Mouse (Mus musculus): ENCODE measurements around the gene Fhad1.

Fhad1 gene

DNA sequence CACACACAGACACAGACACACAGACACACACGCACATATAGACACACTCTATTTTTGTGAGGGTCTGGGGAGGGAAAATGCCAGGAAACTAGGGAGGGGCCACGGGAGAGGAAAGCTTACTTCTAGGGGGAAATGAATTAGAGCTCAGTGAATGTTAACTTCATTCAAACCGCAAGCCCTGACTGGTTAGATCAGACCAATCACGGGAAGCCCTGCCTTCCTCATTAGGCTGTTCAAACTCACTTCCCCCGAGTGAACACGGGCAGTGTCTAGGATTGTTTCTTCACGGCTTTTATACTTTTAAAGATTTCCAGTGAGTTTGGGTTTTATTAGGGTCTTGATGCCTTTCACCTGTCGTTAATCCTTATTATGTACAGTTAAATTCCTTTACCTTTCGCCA lies 37.5 kb downstream of the Fhad1 start:
- no peak for DNase-seq (ENCODE audit: low spot score in 2 of 2)

DNA sequence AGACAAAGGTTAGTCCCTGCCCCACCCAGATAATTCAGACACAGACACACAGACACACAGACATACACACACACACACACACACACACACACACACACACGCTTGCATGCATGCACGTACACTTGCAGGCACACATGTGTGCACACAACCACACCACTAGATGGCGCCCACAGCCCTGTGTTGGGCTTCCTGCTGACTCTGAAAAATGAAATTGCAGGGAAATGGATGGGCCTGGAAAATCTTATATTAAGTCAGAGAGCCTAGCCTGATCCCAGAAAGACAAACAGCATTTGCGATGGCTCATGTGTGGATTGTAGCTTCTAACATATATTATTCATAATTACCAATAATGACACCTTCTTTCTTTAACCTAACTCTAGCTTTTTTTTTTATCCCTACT lies 38.7 kb downstream of the Fhad1 start:
- DNase-seq (ENCODE audit: low spot score in 2 of 2): no peak

DNA sequence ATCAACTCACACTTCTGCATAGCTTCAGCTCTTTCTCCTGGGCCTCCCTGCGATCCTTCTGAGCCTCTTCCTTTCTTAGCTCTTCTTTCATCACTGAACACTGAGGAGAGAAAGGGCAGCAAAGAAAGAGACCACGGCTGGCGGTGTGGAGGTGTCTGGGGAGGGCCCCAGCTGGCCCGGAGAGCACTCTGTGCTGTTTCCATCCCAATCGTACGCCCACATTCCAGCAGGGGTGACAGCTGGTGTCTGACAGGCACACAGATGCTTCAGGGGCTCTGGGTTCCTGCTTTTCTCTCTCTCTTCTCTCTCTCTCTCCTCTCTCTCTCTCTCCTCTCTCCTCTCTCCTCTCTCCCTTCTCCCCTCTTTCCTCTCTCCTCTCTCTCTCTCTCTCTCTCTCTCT lies 50.3 kb downstream of the Fhad1 start:
- no peak for DNase-seq (ENCODE audit: low spot score in 2 of 2)

DNA sequence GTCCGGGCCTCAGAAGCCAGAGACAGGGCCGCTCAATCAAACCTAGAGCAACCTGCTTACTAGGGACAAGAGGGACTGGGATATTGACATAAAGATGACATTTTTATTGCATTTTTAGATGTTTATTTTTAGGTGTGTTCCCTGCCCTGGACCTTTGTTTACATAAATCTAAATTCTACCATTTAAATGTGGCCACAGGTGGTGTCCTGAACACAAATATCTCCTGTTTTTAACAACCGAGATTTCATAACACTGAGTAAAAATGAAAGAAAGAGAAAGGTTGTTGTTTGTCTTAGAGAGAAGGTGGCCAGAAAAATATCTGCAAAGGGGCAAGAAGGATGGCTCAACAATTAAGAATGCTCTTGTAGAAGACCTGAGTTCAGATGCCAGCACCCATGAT lies 51.0 kb downstream of the Fhad1 start:
- no peak for DNase-seq (ENCODE audit: low spot score in 2 of 2)

DNA sequence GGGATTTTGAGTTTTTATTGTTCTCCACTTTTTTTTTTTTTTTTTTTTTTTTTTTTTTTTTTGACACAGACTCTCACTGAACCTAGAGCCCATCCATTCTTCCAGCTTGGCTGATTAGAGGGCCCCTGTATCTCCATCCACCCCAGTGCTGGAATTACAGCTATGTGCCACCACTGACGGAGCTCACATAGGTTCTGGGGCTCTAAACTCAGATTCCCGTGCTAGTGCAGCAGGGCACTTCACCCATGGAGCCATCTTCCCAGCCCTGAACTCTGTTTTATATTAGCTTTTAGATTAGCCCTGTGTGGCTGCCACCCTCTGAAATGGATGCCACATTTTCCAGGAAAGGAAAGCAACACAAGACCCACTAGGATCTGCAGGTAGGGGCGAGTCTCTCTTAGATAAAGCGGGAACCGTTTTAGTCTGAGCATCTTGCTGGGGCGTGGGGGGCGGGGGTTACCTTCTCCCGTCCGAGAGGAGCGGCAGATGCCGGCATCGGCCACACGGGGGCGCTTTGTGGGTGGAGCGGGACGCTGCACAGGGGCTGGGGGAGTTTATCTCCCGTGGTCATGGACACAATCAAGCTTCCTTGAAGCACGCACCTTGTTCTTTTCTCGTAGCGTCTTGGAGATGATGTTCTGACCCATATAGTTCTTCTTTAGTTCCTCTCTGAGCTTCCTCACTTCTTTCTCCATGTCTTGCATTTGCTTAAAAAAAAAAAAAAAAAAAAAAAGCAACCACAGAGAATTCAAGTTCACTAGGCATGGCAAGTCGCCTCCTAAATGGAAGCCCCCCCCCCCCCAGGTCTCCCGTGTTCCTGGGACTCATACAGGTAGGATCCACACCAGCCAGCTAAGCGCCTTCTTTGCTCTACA lies 51.8 kb downstream of the Fhad1 start:
- DNase-seq (ENCODE audit: low spot score in 2 of 2): peak; percentile 52 to 86

DNA sequence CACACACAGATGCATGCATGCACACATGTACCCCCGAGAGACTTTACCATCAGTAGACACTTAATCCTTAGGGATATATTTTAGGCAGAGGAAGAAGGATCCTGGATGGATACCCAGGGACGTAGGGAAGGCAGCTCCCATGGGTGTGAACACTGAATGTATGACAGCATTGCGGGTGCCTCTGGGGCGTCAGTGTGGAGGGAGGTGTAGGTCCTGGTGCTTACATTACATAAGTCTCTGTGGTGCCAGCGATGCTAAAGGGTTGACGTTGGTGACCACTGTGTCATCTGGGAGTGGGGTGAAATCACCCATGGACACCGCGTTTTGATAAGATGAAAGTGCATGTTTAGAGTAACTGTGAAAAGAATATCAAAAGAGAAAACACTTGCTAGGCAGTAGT lies 54.8 kb downstream of the Fhad1 start:
- DNase-seq (ENCODE audit: low spot score in 2 of 2): no peak

DNA sequence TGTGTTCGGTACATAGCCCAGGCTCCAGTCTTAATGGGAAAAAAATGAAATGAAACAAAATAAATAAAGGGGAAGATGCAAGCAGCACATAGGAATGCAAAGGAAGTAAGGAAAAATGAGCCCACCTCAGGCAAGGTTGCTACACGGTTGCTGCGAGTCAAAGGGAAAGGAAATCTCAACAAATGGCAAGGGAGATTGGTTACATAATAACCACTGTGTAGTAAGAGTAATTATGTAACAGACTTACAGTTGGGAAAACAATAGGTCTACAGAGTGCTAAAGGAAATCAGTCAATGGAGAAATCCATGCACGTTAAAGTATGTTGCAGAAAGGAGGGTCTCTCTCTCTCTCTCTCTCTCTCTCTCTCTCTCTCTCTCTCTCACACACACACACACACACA lies 55.3 kb downstream of the Fhad1 start:
- DNase-seq (ENCODE audit: low spot score in 2 of 2): no peak

DNA sequence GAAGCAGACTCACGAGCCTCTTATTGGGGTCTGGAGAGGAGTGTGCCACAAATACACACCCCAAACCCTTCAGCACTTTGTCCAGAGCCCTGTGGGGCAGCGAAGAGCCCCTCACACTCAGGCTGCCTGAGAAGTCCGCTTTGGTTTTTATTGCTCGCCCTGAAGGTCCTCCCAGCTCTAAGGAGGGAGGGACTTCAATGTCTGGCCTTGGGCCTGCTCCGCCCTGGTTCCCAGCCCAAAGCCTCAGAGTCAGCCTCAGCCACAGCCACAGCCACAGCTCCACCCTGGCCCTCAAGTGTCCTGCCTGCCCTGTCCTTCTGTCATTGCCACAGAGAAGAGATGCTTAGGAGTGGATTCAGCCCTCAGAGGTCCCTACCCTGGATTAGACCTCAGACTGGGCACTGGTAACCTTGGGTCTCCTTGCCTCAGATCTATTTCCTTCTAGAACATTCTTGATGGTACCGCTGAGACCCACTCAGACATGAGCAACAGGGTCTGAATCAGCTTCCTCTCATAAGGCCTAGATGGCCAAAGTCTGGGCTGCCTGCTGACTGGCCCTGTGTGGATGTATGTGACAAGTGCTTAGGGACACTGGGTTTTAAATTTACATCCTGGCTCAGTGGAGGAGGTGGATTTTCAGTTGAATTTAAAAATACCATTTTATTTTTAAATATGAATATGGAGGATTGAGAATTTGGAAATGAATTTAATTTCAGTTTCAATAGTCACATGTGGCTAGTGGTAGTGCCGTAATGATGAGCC lies 56.1 kb downstream of the Fhad1 start:
- no peak for DNase-seq (ENCODE audit: low spot score in 2 of 2)

DNA sequence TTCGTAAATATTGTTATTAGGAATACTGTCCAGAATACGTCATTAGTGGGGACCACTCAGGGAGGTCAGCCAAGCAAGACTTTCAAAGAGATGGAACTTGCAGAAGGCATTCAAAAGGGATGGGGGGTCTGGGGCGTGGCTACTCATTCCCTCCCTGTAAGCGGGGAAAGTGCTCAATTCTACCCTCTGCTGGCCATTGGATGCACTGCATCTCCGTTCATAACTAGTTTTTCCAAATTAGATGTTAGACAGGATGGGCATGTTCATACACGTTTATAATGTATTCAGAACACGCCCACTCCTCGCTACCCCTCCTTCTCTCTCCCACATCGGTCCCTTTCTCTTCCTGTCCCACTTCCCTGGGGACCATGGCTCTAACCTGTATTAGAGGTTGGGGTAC lies 56.7 kb downstream of the Fhad1 start:
- DNase-seq (ENCODE audit: low spot score in 2 of 2): peak; percentile 60 to 84

DNA sequence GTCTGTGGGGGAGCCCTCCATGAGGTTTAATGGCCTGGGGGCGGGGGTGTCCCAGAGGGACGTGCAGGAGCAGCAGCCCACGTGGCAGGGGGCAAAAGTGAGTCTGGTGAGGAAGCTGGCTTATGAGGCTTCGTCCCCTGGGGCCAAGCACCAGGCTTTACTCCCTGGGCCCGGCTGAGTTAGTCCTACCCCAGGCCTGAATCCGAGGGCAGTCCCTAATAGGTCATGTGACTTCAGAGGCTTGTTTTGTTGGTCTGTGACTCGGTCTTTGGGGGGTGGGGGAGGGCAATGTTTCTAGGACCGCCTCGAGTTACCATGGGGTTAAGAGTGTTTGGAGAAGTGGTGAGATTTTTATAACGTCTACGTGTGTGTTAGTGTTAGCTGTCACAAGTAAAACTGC lies 57.1 kb downstream of the Fhad1 start:
- no peak for DNase-seq (ENCODE audit: low spot score in 2 of 2)

DNA sequence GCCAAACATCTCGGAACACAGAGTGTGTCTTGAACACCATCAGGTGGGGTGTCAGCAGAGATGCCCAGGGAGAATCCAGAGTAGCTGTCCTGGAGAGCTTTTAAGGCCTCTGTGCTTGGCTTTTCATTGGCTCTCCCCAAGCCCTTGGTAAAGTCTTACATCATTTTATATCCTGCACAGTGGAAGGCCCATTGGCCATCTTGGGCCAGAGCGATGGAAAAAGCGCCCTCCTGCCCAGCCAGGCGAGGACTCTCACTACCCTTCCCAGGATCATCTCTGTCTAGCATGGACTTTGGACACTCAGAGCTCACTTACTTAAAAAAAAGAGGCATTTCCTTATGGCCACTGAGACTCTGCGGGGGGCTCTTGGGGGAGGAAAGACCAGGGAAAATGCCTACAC lies 58.0 kb downstream of the Fhad1 start:
- no peak for DNase-seq (ENCODE audit: low spot score in 2 of 2)

DNA sequence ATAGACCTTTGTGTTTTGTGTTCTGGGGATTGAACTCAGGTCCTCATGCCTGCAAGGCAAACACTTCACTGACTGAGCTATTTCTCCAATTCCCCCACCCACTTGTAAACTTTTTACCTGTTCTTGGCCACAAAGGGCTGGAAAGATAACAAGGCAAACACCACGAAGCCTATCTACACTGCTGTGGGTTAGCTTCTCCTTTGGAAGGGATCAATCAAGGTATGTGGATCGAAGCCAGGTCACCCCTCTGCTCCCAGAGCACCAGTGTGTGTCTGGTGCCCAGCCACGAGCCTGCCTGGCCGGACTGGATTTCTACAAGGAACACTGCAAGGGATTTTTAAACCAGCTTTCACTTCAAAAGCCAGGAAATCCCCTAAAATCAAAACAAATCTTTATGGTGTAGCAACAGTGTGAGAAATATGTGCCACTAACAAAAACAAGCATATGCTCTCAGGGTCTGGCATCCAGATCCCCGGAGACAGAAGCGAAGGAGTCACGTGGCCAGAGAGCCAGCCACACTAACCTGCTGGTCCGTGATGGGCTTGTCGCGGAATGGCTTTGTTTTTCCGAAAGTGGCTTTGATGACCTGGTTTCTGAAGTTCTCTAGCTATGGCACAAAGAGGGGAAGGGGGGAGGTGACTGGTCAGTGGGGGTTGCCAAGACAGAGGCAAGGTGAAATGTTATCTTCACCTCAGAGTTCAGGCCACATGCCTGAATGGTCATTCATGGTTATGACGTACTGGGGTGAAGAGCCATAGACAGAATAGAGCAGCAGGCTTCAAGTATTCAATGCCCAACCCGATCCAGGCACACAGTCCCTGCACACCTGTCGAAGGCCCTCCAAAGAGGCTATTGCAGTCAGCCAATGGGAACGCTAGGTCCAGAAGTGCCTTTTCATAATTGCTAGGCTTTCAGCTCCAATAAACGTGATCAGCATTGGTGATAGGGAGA lies 59.8 kb downstream of the Fhad1 start:
- no peak for DNase-seq (ENCODE audit: low spot score in 2 of 2)

DNA sequence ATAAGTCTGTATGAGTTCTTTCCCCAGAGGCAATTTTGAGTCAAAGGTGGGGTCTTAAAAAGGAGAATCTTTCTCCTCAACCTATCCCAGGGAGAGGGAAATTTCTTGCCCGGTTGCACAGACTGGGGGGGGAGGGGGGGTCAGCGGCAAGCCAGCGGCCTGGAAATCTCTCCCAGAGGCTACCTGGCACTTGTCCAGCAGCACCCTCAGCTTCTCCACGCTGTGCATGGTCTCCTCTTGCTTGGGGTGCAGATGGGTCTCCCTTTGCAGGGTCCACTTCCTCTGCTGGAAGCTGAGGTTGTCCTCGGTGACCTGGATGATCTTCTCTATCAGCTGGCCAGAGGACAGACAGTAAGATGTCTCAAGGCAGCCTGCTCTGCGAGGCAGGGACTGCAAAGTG lies 61.0 kb downstream of the Fhad1 start:
- DNase-seq (ENCODE audit: low spot score in 2 of 2): no peak

DNA sequence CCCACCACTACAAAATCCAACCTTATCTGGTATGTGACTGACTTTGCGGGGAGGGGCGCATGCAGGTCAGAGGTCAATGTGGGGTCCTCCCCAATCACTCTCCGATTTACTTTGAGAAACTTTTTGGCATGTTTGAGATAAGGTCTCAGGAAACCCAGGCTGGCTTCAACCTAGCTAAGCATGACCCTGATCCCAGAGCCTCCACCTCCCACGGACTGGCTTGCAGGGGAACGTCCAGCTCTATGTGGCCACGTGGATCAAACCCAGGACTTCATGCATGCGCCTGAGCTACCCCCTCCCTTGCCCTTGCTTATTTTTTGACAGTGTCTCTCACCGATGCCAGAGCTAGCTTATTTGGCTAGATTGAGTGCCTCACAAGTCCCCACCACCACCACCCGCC lies 61.6 kb downstream of the Fhad1 start:
- DNase-seq (ENCODE audit: low spot score in 2 of 2): no peak

DNA sequence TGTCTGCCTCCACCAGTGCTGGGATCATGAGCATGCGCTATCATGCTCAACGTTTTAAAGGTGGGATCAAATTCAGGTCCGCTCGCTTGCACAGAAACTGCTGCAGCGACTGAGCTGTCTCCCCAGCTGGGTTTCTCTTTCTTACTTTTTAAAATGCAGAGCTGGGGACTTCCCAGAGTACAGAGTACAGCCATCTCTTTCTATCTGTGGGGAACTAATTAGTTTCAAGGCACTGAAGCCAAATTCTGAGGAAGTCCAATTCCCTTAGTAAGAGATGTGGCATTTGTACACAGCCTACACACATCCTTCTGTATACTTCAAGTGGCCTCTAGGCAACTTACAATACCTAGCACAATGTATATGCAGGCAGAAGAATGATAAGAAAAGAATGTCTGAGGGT lies 62.1 kb downstream of the Fhad1 start:
- DNase-seq (ENCODE audit: low spot score in 2 of 2): no peak

DNA sequence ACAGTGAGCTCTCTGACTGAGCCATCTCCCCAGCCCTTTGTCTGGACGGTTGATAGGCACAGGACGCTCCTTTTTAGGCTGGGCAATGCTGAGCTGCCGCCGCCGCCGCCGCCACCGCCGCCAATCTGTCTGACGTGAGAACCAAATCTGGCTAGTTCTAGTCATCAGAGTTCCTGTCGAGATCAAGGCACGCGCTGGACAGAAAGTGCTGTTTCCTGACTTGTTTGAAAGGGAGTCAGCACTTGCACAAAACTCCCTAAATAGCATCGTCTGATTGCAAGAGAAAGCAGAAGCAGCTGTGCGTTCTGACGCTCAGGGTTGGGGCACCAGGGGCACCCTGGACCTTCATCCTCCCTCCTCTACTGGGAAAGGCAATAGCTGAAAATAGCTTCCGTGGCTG lies 62.8 kb downstream of the Fhad1 start:
- DNase-seq (ENCODE audit: low spot score in 2 of 2): no peak

DNA sequence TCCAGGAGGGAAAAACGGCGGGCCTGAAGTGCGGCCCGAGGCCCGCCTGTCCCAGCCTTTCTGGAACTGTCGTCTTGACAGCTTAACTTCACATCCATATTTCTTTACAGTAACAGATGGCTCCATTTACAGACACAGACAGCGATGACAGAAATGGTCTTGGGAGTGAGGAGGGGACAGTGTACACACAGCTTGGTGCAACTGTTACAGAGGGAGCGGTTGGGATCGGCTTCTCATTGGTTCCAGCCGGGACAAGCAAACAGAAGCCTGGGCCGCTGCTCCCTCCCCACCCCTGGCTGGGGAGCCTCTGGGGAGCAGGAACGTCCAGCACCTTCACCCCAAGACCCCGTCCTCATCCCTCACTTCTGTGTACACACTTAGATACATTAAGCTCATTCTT lies 65.4 kb downstream of the Fhad1 start:
- no peak for DNase-seq (ENCODE audit: low spot score in 2 of 2)

DNA sequence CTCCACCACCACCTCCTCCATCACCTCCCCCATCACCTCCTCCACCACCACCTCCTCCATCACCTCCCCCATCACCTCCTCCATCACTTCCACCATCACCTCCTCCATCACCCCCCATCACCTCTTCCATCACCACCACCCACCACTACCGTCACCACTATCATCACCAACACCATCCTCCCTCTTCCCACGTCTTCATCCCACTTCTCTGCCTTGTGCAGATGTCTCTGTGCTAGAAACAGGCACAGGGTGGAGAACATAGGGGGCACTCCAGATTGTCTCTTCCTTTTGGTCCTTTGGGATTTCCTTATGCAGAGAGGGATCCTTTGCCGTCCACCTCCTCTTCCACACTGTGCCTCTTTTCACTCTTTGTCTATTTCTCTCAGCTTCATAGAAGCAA lies 66.1 kb downstream of the Fhad1 start:
- DNase-seq (ENCODE audit: low spot score in 2 of 2): no peak

DNA sequence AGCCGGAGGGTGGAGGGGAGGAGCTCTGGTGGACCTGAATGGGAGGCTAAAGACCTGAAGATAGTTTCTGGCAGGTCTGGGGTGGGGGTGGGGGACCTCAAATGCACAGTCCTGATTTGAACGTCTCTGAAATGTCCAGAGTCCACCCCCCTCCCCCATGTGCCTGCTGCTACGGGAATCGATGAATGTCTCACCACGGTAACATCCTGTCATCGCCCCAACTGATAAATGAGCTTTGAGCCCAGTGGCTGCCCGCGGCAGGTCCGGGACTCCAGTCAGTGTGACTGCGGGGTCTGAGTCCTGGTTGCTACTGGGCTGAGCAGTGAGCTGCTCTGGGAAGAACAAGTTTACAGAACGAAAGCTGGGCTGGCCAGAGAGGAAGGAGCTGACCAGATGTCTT lies 72.5 kb downstream of the Fhad1 start:
- no peak for DNase-seq (ENCODE audit: low spot score in 2 of 2)

DNA sequence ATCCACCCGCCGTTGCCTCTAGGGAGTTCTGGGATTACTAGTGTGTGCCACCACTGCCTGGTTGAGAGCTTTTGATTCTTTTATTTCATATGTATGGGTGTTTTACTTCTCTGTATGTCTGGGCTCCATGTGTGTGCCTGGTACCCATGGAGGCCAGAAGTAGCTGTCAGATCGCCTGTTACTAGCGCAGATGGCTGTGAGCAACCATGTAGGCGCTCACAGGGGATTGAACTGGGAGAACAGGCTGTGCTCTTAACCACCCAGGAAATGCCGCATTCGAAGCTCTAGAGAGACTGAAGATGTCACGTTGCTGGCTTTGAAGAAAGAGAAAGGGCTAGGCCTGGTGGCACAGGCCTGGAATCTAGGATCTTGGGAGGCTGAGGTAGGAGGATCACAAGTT lies 73.6 kb downstream of the Fhad1 start:
- DNase-seq (ENCODE audit: low spot score in 2 of 2): no peak

DNA sequence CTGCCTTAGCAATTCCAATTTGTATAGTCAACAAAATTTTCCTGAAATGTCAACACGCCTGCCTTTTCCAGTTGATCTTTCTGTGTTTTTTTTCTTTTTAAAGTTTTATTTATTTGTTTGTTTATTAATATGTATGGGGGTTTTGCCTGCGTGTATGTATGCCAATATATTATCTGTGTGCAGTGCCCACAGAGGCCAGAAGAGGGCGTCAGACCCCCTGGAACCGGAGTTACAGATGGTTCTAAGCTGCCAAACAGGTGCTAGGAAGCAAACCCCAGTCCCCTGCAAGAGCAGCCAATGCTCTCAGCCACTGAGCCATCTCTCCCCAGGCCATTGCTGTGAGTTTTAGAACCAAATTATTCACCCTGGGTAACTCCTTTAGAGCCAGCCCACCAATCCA lies 76.3 kb downstream of the Fhad1 start:
- no peak for DNase-seq (ENCODE audit: low spot score in 2 of 2)

All from spleen, postnatal 4 days (tissue).